Mouse (Mus musculus): ENCODE results near the gene Gstz1. TPM values are rescaled to one million over a fixed set of nuclear protein-coding genes. Genes with fewer than 3 reads are reported as not detected.
A peak's percentile ranks its signal among the peaks of the same experiment; 100 is the strongest.

The Gstz1 gene
- polyA plus RNA-seq, 1 experiment from 2014 or later: 49.2 TPM

- no peaks in the 10 kb centered on the region for H3K9me3 ChIP-seq (replicated peaks)
- H3K36me3 ChIP-seq: peaks cover 56% of the 10 kb centered on the region
- no peak overlapping the region for H3K4me2 ChIP-seq
- H3K9ac ChIP-seq: no peak overlapping the region
- 48% methylated on average over 1 of the region's 1 CpGs for WGBS (ENCODE audit: insufficient replicate concordance)
- H3K4me3 ChIP-seq: no peak overlapping the region
- H3K27ac ChIP-seq: peak overlapping the region; percentile 30; the same call in 1 of the 2 replicates
- peaks cover 46% of the 10 kb centered on the region for H3K4me1 ChIP-seq
- no peaks in the 10 kb centered on the region for H3K27me3 ChIP-seq (replicated peaks)
- ATAC-seq: 0 out of 2 replicates have a peak, but pooled peaks have one; percentile 22
Measured at GRCm38 (mm10) chr12:87160310-87160709, 13.3 kb downstream of the Gstz1 start.

- WGBS (ENCODE audit: insufficient replicate concordance): 26% methylated on average over 5 of the region's 5 CpGs
- H3K36me3 ChIP-seq: peaks cover 51% of the 10 kb centered on the region
- no peaks in the 10 kb centered on the region for H3K9me3 ChIP-seq (replicated peaks)
- peak overlapping the region; percentile 82 for H3K27ac ChIP-seq
- peaks cover 46% of the 10 kb centered on the region for H3K4me1 ChIP-seq
- H3K27me3 ChIP-seq (replicated peaks): no peaks in the 10 kb centered on the region
- H3K4me3 ChIP-seq: no peak overlapping the region
- peak overlapping the region; percentile 21 for H3K4me2 ChIP-seq
- H3K9ac ChIP-seq: no peak overlapping the region
- ATAC-seq: peak; percentile 77
Measured at GRCm38 (mm10) chr12:87160815-87161214, 13.8 kb downstream of the Gstz1 start.

DNA sequence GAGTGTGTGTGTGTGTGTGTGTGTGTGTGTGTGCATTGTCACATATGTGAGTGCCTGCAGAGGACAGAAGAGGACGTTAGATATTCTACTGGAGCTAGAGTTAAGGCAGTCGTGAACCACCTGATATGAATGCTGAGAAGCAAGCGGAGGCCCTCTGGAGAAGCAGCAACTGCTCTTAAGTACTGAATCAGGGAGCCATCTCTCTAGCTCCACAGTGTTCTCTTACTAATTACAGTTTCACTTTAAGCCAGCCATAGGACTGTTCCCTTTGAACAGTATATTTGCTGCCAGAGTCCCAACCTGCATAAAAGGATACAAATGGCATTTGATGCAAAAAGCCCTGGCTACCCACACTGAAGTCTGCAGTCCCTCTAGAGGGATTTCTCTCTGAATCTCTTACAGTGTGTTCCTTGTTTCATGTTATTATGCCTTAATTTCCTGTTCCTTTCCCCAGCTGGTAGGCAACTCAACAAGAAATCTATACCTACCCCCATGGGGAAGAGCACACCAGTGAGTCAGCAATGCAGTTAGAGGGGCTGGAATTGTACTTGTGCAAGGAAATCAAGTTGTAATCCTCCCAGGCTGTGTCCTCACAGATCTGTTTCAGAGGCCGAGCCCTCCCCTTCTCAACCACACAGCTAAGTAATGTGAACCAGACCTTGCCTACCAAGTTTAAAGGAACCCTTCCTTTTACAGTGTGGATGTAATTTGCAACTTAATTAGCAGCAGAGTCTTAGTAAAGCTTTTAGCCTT lies 28.4 kb downstream of the Gstz1 start:
- WGBS (ENCODE audit: insufficient replicate concordance): 55% methylated on average over 4 of the region's 4 CpGs
- H3K9me3 ChIP-seq (replicated peaks): no peaks in the 10 kb centered on the region
- ATAC-seq: no peak
- no peaks in the 10 kb centered on the region for H3K4me1 ChIP-seq
- no peaks in the 10 kb centered on the region for H3K27me3 ChIP-seq (replicated peaks)
- H3K36me3 ChIP-seq: peaks cover 17% of the 10 kb centered on the region
- no peak overlapping the region for H3K27ac ChIP-seq
- no peak overlapping the region for H3K4me2 ChIP-seq
- H3K4me3 ChIP-seq: no peak overlapping the region
- H3K9ac ChIP-seq: no peak overlapping the region

DNA sequence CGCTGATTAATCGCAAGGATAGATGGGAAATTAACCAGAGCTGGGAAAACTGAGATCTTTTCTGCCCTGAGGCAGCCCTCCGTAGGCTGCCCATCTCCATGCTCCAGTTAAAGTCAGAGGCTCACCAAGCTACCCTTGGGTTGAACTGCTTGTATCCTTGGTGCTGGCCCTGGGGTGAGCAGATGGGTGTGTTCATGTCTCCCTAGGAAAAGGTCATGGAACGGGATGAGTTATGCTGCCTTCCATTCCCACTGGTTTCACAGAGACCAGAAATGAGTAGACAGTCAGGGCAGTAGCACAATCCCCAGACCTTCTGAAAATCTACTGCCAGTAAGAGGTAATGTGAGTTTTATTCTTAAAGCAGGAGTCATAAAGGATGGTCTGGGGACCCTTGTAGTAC lies 30.7 kb downstream of the Gstz1 start:
- H3K36me3 ChIP-seq: peaks cover 3% of the 10 kb centered on the region; the same call in 1 of the 2 replicates
- no peaks in the 10 kb centered on the region for H3K27me3 ChIP-seq (replicated peaks)
- no peak overlapping the region for H3K27ac ChIP-seq
- H3K4me2 ChIP-seq: no peak overlapping the region
- ATAC-seq: no peak
- WGBS (ENCODE audit: insufficient replicate concordance): 87% methylated on average over 4 of the region's 4 CpGs
- H3K4me1 ChIP-seq: no peaks in the 10 kb centered on the region
- no peak overlapping the region for H3K4me3 ChIP-seq
- no peaks in the 10 kb centered on the region for H3K9me3 ChIP-seq (replicated peaks)
- H3K9ac ChIP-seq: no peak overlapping the region

- H3K36me3 ChIP-seq: no peaks in the 10 kb centered on the region
- ATAC-seq: no peak
- WGBS (ENCODE audit: insufficient replicate concordance): 56% methylated on average over 3 of the region's 3 CpGs
Measured at GRCm38 (mm10) chr12:87193008-87193407, 46.0 kb downstream of the Gstz1 start.

GRCm38 (mm10) chr12:87195069-87195468 lies 48.1 kb downstream of the Gstz1 start:
- no peak for ATAC-seq
- no peaks in the 10 kb centered on the region for H3K9me3 ChIP-seq (replicated peaks)
- peaks cover 19% of the 10 kb centered on the region; the same call in 1 of the 2 replicates for H3K4me1 ChIP-seq
- H3K27ac ChIP-seq: no peak overlapping the region
- no peaks in the 10 kb centered on the region for H3K36me3 ChIP-seq
- peaks cover 13% of the 10 kb centered on the region for H3K27me3 ChIP-seq (replicated peaks)
- H3K4me3 ChIP-seq: no peak overlapping the region
- 49% methylated on average over 1 of the region's 1 CpGs for WGBS (ENCODE audit: insufficient replicate concordance)
- no peak overlapping the region for H3K4me2 ChIP-seq
- no peak overlapping the region for H3K9ac ChIP-seq

More at GRCm38 (mm10) chr12:87193008-87193407, 46.0 kb downstream of the Gstz1 start:
- Histone ChIP-seq H3K4me3 (no peak overlapping the region), H3K4me1 (peaks cover 4% of the 10 kb centered on the region; the same call in 1 of the 2 replicates), H3K27ac (no peak overlapping the region), H3K4me2 (no peak overlapping the region), H3K9ac (no peak overlapping the region), H3K27me3 (replicated peaks) (no peaks in the 10 kb centered on the region), H3K9me3 (replicated peaks) (no peaks in the 10 kb centered on the region)

DNA sequence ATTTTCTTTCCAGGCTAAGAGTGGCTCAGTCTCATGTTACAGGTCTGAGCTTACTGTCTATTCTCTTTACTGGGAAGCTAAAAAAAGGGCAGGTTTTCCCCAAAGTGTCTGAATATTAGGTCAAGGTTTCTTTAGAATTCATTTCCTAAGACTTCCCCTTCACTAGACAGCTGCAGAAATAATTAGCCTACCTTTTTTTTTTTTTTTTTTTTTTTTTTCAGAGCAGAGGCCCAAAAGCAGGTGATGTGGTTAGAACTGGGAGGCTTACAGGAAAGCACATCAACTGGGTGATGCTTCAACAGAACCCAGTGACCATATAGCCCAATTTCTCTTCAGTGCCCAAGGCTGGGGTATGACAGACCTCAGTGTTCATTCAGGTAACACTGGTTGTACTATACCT lies 49.3 kb downstream of the Gstz1 start:
- H3K4me3 ChIP-seq: no peak overlapping the region
- ATAC-seq: no peak
- H3K4me1 ChIP-seq: peaks cover 23% of the 10 kb centered on the region; the same call in 1 of the 2 replicates

DNA sequence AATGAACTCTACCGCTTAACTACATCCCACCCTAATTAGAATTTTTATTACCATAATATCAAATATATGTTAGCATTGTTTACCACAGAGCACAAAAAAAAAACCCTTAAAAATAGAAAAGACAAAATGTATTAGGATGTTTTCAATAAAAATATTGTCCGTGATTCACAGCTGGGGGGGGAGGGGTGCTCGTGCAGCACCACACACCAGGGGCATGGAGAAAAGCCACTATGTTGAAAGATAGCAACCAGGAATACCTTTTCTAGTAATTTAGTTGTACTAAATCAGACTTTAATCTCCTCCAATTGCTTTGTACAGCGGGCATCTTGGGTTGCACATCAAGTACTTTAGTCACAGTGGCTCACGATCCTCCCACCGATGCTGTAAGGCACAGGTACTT lies 51.8 kb downstream of the Gstz1 start:
- 70% methylated on average over 6 of the region's 6 CpGs for WGBS (ENCODE audit: insufficient replicate concordance)
- Histone ChIP-seq H3K9ac (no peak overlapping the region), H3K27me3 (replicated peaks) (peaks cover 30% of the 10 kb centered on the region), H3K9me3 (replicated peaks) (no peaks in the 10 kb centered on the region), H3K4me2 (peak overlapping the region; percentile 98), H3K36me3 (no peaks in the 10 kb centered on the region), H3K4me3 (no peak overlapping the region), H3K4me1 (peaks cover 23% of the 10 kb centered on the region; the same call in 1 of the 2 replicates), H3K27ac (no peak overlapping the region)
- ATAC-seq: no peak

More for the DNA sequence above, 49.3 kb downstream of the Gstz1 start:
- no peak overlapping the region for H3K9ac ChIP-seq
- H3K36me3 ChIP-seq: no peaks in the 10 kb centered on the region
- H3K27me3 ChIP-seq (replicated peaks): peaks cover 25% of the 10 kb centered on the region
- no peak overlapping the region for H3K27ac ChIP-seq
- H3K9me3 ChIP-seq (replicated peaks): no peaks in the 10 kb centered on the region
- no peak overlapping the region for H3K4me2 ChIP-seq

GRCm38 (mm10) chr12:87199206-87199972 lies 52.4 kb downstream of the Gstz1 start, which contains the start of gene Samd15:
Gene Samd15 (plus strand): TSS chr12:87199723.
- H3K9me3 ChIP-seq (replicated peaks): no peaks in the 10 kb centered on the region
- peaks cover 23% of the 10 kb centered on the region; the same call in 1 of the 2 replicates for H3K4me1 ChIP-seq
- WGBS (ENCODE audit: insufficient replicate concordance): 3% methylated on average over 38 of the region's 38 CpGs
- peak within 1 kb of the TSS; percentile 79 for H3K4me3 ChIP-seq
- peak; percentile 53 for ATAC-seq
- H3K36me3 ChIP-seq: no peaks in the 10 kb centered on the region
- H3K27ac ChIP-seq: no peak within 1 kb of the TSS
- peak within 1 kb of the TSS; percentile 79 for H3K9ac ChIP-seq
- peak within 1 kb of the TSS; percentile 98 for H3K4me2 ChIP-seq
- H3K27me3 ChIP-seq (replicated peaks): peaks cover 30% of the 10 kb centered on the region

DNA sequence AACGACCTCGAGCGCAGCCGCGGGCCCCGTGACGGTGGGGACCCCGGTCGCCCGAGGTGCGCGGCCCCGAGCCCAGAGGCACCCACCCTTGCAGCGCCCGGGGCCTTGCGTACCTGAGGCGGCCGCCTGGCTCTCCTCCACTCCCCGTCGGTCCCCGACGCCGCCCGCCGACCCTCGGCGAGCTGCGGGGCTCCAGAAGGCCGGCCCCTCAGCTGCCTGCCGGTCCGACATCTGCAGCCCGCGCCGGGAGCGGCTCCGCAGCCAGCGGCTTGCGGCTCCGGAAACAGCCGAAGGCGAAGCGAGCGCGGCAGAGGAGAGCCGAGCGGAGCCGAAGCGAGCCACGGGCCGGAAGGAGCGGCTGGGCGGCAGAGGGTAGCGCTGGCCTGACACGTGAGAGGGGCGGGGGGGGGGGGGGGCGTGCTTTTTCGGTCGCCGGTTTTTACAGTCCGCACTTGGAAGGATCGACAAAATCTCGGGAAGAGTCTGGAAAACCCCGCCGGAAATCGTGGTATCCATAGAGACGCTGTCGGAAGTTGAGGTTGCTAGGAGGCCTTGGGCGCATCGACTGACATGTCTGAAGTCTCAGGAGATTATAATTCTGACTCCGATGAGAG lies 53.1 kb downstream of the Gstz1 start, which contains the start of gene Tmed8:
Gene Tmed8 (minus strand): TSS at position 482 of the 614 bp plus-strand sequence.
- Histone ChIP-seq H3K9me3 (replicated peaks) (no peaks in the 10 kb centered on the region), H3K27ac (no peak within 1 kb of the TSS), H3K4me3 (peak within 1 kb of the TSS; percentile 79), H3K36me3 (no peaks in the 10 kb centered on the region), H3K27me3 (replicated peaks) (peaks cover 30% of the 10 kb centered on the region), H3K4me1 (peaks cover 23% of the 10 kb centered on the region; the same call in 1 of the 2 replicates), H3K9ac (peak within 1 kb of the TSS; percentile 79), H3K4me2 (peak within 1 kb of the TSS; percentile 98)
- WGBS (ENCODE audit: insufficient replicate concordance): under 1% methylated on average over 61 of the region's 70 CpGs
- ATAC-seq: peak; percentile 83

GRCm38 (mm10) chr12:87201694-87202093 lies 54.7 kb downstream of the Gstz1 start:
- Histone ChIP-seq H3K9me3 (replicated peaks) (no peaks in the 10 kb centered on the region), H3K4me3 (no peak overlapping the region), H3K27ac (no peak overlapping the region), H3K4me2 (no peak overlapping the region), H3K27me3 (replicated peaks) (peaks cover 30% of the 10 kb centered on the region), H3K36me3 (no peaks in the 10 kb centered on the region), H3K9ac (no peak overlapping the region), H3K4me1 (peaks cover 23% of the 10 kb centered on the region; the same call in 1 of the 2 replicates)
- ATAC-seq: no peak
- 42% methylated on average over 5 of the region's 5 CpGs for WGBS (ENCODE audit: insufficient replicate concordance)

Measured in liver, embryonic 12.5 days (tissue).